Mouse (Mus musculus) spleen, embryonic (tissue): ENCODE data around the gene Vma21.

ENCODE experiments used
- CTCF ChIA-PET: fragments of 350-600 bp; sonication (Branson Sonifier 250); formaldehyde crosslinking; loops from one replicate; lab custom pipeline; 2022; lab: Charles Lee

Vma21 gene

GRCm38 (mm10) chrX:71815631-71816345 lies at the start of gene Vma21:
Gene Vma21 (plus strand): TSS chrX:71815924.
- CTCF ChIA-PET, result no interaction called here

- CTCF ChIA-PET, result no interaction called here
These were observed 47.8 kb upstream of the Vma21 start for GRCm38 (mm10) chrX:71767909-71768308.

- CTCF ChIA-PET, result no interaction called here
These were observed 24.6 kb upstream of the Vma21 start for GRCm38 (mm10) chrX:71791106-71791505.

- CTCF ChIA-PET, result no interaction called here
These were observed 18.0 kb upstream of the Vma21 start for GRCm38 (mm10) chrX:71797766-71798165.

- CTCF ChIA-PET, result no interaction called here
These were observed 16.8 kb upstream of the Vma21 start for GRCm38 (mm10) chrX:71798883-71799282.

- CTCF ChIA-PET, result no interaction called here
These were observed 3.5 kb upstream of the Vma21 start for GRCm38 (mm10) chrX:71811966-71812835.

- CTCF ChIA-PET, result no interaction called here
These were observed 705 bp downstream of the Vma21 start for GRCm38 (mm10) chrX:71816401-71816857.

- CTCF ChIA-PET, result no interaction called here
These were observed 1.2 kb downstream of the Vma21 start for GRCm38 (mm10) chrX:71816931-71817361.

GRCm38 (mm10) chrX:71838911-71839310 lies 23.2 kb downstream of the Vma21 start:
- CTCF ChIA-PET, result no interaction called here

GRCm38 (mm10) chrX:71846696-71847095 lies 31.0 kb downstream of the Vma21 start:
- CTCF ChIA-PET, result no interaction called here

- CTCF ChIA-PET, result no interaction called here
These were observed 38.1 kb downstream of the Vma21 start for GRCm38 (mm10) chrX:71853798-71854197.
